Mouse (Mus musculus): ENCODE measurements around the gene Gmcl1. TPM values are rescaled to one million over a fixed set of nuclear protein-coding genes. Genes with fewer than 3 reads are reported as not detected.

The Gmcl1 gene
- 10 to 100 TPM; 22.4 to 23.6 (median 22.7) TPM for total RNA-seq (2022)

- DNase-seq, result peak; percentile 90
These were observed at the start of gene Gmcl1 for GRCm38 (mm10) chr6:86733183-86733876. Gmcl1 (minus strand) TSS chr6:86733383.

DNA sequence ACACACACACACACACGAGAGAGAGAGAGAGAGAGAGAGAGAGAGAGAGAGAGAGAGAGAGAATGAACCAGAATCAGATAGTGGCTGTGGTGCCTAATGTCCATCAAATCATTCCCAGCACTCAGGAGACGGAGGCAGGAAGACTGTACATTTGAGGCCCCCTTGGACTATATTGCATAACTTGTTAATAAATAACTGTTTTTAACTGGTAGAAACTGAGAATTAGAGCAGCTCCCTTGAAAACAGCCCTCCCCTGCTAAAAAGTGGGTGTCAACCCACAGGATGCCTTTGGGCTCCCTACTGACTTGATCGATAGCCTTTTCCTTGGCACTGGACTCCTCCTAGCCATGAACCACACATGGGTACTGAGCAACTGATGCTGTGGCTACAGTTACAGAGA is 49.2 kb upstream of the Gmcl1 start:
- no peak for DNase-seq

DNA sequence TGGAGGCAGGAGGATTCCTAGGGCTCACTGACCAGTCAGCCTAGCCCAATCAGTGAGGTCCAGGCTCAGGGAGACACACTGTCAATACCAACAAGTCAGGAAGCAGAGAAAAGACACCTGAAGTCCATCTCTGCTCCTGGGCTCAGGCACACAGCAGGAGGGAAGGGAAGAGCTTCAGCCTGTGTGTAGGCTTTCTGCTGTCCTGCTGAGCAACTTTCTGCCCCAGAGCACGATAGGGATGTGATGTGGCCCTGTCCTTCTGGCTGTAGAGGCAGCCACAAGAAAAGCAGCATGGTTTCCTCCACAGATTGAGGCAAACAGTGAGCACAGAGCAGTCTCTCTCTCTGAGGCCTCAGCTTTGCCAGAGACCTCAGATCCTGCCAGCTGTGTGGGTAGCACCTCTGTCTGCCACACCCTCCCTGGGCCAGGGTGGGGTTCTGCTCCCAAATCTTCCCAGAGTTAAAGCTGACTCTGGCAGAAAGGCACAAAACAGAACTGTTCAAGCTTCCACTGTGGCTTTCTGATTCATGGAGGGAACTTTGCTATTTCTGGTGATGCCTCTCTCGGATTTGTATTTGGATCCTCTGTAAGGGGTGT is 48.3 kb upstream of the Gmcl1 start:
- no peak for DNase-seq

- no peak for DNase-seq
These were observed 45.9 kb upstream of the Gmcl1 start for GRCm38 (mm10) chr6:86778910-86779594.

DNA sequence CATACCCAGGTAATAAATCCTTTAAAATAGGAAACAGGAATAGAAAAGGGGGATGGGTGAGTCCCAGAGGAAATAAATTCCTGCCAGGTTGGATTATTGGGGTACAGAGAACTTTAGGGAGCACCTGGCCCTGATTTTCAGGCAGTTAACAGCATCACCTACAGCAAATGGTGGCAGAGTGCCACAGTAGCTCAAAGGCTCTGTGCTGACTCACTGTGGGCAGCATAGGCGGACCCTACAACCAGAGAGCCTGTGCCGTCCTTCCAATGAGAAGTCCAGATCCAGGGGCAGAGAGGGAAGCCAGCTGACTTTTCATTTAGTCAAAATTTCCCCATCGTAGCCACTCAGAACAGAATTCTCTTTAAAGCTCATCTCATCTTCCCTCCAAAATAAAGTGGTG is 44.0 kb upstream of the Gmcl1 start:
- DNase-seq, result peak; percentile 17

GRCm38 (mm10) chr6:86776706-86777071 is 43.5 kb upstream of the Gmcl1 start:
- no peak for DNase-seq

DNA sequence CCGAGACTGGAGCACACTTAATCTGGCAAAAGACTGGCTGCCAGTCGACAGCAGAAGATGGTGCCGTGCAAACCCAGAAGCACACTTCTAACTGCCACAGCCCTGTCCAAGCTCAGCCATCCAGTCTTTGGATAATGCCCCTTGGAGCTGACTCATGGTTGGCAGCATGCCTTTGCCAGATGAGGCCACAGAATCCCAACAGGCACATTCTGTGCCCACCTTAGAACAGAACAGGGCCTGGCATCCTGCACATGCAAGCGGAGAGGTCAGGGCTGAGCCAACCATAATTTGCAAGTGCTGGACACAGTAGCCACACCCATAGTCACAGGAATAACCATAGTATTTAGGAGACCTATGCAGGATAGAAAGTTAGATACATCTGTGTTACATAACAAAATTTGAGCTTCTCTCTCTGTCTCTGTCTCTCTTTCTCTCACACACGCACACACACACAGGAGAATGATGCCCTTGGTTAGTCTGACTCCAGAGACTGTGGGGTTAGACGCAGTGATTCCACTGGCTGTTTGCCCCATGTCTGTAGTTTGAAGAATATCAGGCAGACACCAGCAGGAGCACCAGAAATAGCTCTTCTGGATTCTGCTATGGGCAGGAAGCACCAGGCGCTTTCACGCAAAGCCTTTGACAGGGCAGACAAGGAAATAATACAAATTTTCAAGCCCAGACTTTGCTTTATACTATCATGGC is 43.0 kb upstream of the Gmcl1 start:
- DNase-seq, result peak; percentile 71

DNA sequence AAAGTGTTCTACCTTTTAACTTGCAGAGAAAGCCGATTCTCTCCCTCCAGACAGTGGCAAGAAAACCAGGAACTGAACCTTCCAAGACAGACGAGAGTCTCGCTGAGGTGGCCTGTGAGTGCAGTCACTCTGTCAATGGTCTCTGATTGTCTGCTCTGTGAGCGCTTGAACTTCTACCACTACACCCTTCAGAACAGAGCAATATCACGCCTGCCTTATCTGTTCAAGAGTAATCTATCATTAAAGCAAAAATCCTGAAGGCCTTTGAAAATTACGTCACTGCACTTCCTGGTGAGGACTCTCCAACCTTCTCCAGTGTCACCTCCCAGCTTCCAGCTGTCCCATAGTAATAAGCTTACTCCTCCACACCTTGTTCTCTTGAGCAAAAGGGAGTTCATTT is 41.8 kb upstream of the Gmcl1 start:
- no peak for DNase-seq

GRCm38 (mm10) chr6:86773830-86774229 is 40.6 kb upstream of the Gmcl1 start:
- no peak for DNase-seq

DNA sequence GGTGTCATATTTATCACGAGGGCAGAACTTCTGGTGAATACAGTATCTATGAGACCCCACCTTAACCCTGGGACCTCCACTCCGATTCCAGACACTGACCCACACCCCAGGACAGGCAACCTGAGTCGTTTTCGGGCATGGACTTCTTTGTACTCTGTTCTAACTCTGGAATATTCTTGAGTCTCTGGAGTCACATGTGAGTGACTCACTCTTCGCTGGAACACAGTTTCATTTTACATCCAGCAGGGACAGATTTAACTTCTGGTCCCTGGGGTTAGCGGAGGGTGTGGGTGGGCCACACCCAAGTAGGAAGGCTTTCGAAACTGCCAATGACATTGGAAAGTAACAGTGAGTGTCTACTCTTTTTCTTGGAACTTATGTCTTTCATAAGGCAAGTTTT is 39.4 kb upstream of the Gmcl1 start:
- no peak for DNase-seq

DNA sequence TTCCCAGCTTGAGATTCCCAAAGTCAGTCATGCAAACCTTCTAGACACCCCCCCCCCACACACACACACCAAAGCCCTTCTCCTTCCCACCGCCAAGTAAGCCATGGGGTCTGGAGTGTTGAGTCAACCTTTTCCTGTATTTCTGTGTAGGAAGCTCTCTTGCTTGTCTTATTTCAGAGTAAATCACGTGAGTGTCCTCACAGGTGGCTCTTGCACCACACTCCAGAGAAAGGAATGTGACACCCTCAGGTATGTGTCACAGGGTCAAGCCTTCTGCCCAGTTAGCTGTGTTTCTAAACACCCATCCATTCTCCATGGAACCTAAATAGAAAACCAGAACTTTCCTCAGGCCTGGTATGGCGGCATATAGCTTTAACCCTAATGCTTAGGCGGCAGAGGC is 35.8 kb upstream of the Gmcl1 start:
- no peak for DNase-seq

DNA sequence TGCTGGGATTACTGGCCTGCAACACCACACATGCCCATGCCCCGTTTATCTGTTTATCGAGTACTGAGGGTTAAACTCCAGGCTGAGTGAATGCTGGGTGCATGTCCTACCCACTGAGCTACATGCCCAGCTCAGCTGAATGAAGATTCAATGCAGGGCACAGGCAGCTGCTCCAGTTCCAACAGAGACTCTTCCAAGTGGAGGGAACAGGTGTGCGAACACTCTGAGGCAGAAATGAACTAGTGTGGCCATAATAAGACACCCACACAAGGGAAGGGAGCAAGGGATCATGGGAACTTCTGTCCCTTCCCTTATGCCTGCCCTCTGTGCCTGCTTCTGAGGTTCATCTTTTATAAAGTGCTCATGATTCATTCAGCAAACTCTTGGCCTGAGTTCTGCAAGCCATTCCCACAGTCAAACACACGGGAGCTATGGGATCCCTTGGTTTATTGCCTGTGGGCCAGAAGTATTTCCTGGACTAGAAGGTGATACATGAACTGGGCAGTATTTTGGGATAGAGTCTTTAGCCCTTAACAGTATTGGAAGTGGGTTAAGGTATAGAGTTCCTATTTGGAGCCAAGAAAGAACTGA is 35.1 kb upstream of the Gmcl1 start:
- no peak for DNase-seq

DNA sequence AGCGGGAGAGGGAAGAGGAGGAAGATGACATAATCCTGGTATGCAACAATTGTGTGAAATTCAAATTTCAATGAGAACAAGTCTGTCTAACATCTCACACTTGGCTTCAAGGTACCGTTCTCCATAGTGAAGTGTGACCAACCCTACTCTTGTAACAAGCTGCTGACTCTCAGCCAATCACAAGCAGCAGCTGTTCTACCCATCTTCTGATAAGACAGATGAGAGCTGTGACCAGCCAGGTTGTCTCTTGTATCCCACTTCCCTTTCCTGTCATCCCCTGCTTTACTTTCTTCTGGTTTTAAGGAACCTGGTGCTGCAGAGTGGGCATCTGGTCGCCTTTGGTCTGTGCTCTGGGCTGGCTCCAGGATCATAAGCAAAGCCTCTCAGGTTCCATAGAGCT is 34.3 kb upstream of the Gmcl1 start:
- no peak for DNase-seq

DNA sequence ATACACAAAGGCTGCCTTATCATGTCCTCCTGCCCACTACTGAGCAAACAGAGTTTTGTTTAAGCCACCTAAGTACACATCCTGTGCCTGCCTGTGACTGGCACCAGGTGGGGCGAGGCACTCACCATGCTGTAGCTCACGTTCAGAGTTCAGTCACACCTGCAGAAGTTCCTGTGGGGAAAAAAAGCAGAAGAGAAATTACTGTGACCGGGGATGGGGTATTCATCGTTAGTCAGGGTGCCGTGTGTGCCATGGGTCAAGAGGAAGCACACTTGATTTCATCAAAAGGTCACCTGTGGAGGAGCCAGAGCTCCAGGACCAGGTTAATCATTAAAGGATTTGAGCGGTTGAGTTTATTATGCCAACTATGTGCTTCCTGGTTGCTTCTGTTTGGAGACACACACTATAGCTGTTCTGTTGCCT is 32.5 kb upstream of the Gmcl1 start:
- DNase-seq, result no peak

DNA sequence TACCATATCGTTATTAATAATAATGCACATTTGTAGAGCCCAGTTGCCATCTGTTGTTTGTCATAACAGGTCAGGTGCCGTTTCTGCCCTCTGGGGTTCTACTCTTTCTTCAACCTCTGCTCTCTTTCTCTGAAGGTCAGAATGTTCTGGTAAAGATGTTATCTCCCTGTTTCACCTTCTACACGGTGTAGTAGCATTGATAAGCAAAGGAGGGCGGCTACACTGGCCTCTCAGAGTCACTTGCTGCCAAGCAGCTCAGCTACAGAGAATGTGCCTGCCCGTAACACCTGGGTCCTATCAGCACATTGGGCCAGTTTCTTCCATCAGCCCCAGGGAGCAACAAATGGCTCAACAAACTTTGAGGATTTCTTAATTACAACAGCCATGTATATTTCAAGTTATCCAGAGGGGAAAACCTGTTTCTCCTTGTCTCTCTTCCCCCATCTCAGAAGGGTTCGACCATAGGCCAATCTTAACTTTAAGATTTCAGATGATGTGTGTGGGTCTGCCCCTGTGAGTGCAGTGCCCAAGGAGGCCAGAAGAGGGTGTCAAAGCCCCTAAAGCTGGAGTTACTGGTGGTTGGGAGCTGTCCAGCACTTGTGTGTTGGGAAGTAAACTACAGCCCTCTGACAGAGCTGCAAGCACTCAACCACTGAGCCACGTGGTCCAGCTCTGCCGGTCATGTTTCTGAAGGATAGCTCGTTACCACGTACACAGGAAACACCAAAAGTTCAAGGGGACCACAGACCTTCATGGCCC is 21.1 kb upstream of the Gmcl1 start:
- DNase-seq, result no peak

DNA sequence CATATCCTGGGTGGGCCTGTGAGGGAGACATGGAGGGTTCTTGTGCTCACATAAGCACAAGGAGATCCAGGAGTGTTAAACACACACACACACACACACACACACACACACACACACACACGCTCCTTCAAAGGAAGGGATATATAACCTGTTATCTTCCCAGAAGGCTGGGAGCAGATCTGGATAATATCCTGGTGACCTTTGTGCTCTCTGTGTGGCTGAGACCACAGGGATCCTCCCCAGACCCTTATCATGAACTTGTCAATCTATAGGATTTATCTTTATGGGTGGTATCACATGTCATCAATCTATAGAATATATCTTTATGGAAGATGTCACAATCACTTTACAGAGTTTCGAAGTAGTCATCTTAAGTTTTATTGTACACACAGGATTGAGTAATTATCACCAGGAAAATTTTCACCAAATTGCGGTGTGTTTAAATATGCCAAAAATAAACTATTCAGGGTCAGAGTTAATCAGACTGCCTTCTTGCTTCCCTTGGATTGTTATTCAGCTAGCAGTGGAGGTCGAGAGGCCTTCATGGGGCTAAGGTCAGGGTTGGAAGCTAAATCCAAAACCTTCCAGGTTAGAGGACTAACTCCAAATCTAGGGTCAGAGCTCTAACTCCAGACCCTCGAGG is 19.8 kb upstream of the Gmcl1 start:
- no peak for DNase-seq

GRCm38 (mm10) chr6:86750961-86751360 is 17.8 kb upstream of the Gmcl1 start:
- DNase-seq, result no peak

DNA sequence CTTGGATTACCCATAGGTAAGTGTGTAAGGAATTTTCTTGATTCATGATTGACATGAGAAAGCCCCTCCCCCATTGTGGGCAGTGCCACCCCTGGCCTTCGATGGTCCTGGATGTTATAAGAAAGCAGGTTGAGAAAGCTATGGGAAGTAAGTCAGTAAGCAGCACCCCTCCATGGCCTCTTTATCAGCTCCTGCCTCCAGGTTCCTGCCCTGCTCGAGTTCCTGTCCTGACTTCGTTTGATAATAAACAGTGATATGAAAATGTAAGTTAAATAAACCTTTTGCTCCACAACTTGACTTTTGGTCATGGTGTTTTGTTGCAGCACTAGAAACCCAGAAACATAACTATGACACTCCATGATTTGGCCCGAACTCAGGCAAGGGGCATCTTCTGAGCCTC is 16.6 kb upstream of the Gmcl1 start:
- no peak for DNase-seq

DNA sequence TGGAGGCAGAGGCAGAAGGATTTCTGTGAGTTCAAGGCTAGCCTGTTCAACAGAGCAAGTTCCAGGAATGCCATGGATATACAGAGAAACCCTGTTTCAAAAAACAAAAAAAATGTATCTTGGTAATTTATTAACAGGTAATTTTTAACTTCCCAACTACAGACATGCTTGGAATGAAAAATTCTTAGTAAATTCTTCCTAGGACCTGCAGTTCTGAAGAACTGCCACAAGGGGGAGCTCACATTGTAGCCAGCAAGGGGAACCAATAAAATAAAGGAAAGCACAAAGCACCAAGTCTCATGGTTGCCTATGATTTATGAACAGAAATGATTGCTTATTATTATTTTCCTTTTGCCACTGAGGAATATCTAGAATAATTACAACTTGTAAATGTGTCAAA is 14.0 kb upstream of the Gmcl1 start:
- no peak for DNase-seq

- no peak for DNase-seq
These were observed 7.5 kb upstream of the Gmcl1 start for GRCm38 (mm10) chr6:86740652-86741051.

DNA sequence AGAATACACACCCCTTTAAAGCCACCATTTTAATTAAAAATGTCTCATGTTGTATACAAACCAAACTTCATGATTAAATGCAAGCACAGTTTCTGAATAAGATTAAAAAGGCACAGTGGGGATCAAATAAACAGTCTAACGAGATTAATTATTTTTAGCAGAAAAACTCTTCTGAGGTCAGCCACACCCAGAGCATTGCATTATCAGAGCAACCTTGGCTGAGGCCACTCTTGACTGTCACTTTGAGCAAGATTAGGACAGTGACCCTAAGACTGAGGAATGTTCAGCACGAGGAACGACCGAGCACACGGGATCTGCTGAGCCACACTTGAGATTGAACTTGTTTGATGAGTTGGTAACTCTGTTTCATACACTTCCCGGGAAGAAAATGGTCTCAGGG is 3.6 kb upstream of the Gmcl1 start:
- DNase-seq, result peak; percentile 54

DNA sequence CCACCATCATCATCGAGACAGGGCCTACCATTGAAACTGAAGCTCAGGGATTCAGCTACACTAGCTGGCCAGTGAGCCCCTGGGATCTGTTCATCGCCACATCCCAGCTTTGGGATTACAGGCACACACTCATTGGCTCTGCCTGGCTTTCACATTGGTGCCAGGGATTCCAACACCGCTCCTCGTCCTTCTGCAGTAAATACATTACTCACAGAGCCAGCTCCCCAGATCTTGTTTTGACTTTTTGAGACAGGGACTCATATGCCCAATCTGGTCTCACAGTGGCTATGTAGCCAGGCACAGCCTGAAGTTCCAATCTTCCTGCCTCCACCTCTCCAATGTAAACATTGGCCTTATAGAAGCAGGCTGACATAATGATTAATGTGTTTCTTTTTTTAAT is 3.1 kb upstream of the Gmcl1 start:
- DNase-seq, result no peak

Data from adrenal gland, adult 8-10 months (tissue).